Mouse (Mus musculus) kidney, adult 2 months (tissue): ENCODE results near the gene Trmt13.

Experiments used
- CTCF ChIP-seq: fragments of 200-500 bp; conservative IDR thresholded peaks from 2 replicates; pipeline ENCODE4 v1.5.1; 2011; ENCODE audit warnings: low read depth, mild to moderate bottlenecking, control low read depth, low read length, moderate library complexity, mixed read lengths; ENCODE audit not compliant: insufficient read depth, insufficient read length
- POLR2A ChIP-seq: fragments of 200-500 bp; IDR thresholded peaks from one replicate; pipeline ENCODE4 v1.6.1; 2011; ENCODE audit warnings: low read depth, low read length, control low read depth

- TF ChIP-seq POLR2A (no peak), CTCF (no peak)
These were observed 67.0 kb downstream of the Trmt13 start for GRCm38 (mm10) chr3:116547430-116547829.
